Mouse (Mus musculus): ENCODE measurements at regions not wholly inside any gene's neighbourhood (a gene's known extent, or its start where the extent isn't known, plus 50 kb on each side); places are given as distances from the start of the nearest gene placed in this dataset.

- ATAC-seq (replicated peaks; ENCODE audit: poor library complexity): peak; percentile 81
These were observed 225.4 kb upstream of the Galnt5 start for GRCm38 (mm10) chr2:57772315-57772714.

- ATAC-seq (replicated peaks; ENCODE audit: poor library complexity): no peak
These were observed 221.5 kb upstream of the Galnt5 start for GRCm38 (mm10) chr2:57776154-57776553.

GRCm38 (mm10) chr2:57780836-57781235, 216.8 kb upstream of the Galnt5 start:
- no peak for ATAC-seq (replicated peaks; ENCODE audit: poor library complexity)

- no peak for ATAC-seq (replicated peaks; ENCODE audit: poor library complexity)
These were observed 204.0 kb upstream of the Galnt5 start for GRCm38 (mm10) chr2:57793519-57794296.

- no peak for ATAC-seq (replicated peaks; ENCODE audit: poor library complexity)
These were observed 198.4 kb upstream of the Galnt5 start for GRCm38 (mm10) chr2:57799279-57799678.

GRCm38 (mm10) chr2:57807911-57808310, 189.8 kb upstream of the Galnt5 start:
- ATAC-seq (replicated peaks; ENCODE audit: poor library complexity): no peak

GRCm38 (mm10) chr2:57812996-57813395, 184.7 kb upstream of the Galnt5 start:
- no peak for ATAC-seq (replicated peaks; ENCODE audit: poor library complexity)

GRCm38 (mm10) chr2:57820343-57820742, 177.3 kb upstream of the Galnt5 start:
- no peak for ATAC-seq (replicated peaks; ENCODE audit: poor library complexity)

- ATAC-seq (replicated peaks; ENCODE audit: poor library complexity): no peak
These were observed 176.8 kb upstream of the Galnt5 start for GRCm38 (mm10) chr2:57820923-57821322.

- ATAC-seq (replicated peaks; ENCODE audit: poor library complexity): no peak
These were observed 169.4 kb upstream of the Galnt5 start for GRCm38 (mm10) chr2:57828284-57828683.

- no peak for ATAC-seq (replicated peaks; ENCODE audit: poor library complexity)
These were observed 164.9 kb upstream of the Galnt5 start for GRCm38 (mm10) chr2:57832565-57833355.

- no peak for ATAC-seq (replicated peaks; ENCODE audit: poor library complexity)
These were observed 152.5 kb upstream of the Galnt5 start for GRCm38 (mm10) chr2:57845135-57845534.

- ATAC-seq (replicated peaks; ENCODE audit: poor library complexity): no peak
These were observed 150.0 kb upstream of the Galnt5 start for GRCm38 (mm10) chr2:57847707-57848106.

GRCm38 (mm10) chr2:57849338-57850057, 148.2 kb upstream of the Galnt5 start:
- ATAC-seq (replicated peaks; ENCODE audit: poor library complexity): no peak

- no peak for ATAC-seq (replicated peaks; ENCODE audit: poor library complexity)
These were observed 147.7 kb upstream of the Galnt5 start for GRCm38 (mm10) chr2:57850058-57850400.

- no peak for ATAC-seq (replicated peaks; ENCODE audit: poor library complexity)
These were observed 141.1 kb upstream of the Galnt5 start for GRCm38 (mm10) chr2:57856524-57857107.

GRCm38 (mm10) chr2:57865289-57865688, 132.4 kb upstream of the Galnt5 start:
- no peak for ATAC-seq (replicated peaks; ENCODE audit: poor library complexity)

GRCm38 (mm10) chr2:57868046-57868445, 129.6 kb upstream of the Galnt5 start:
- ATAC-seq (replicated peaks; ENCODE audit: poor library complexity): no peak

GRCm38 (mm10) chr2:57900168-57900567, 97.5 kb upstream of the Galnt5 start:
- no peak for ATAC-seq (replicated peaks; ENCODE audit: poor library complexity)

- no peak for ATAC-seq (replicated peaks; ENCODE audit: poor library complexity)
These were observed 97.0 kb upstream of the Galnt5 start for GRCm38 (mm10) chr2:57900580-57901247.

- ATAC-seq (replicated peaks; ENCODE audit: poor library complexity): peak; percentile 89
These were observed 92.5 kb upstream of the Galnt5 start for GRCm38 (mm10) chr2:57905184-57905583.
